Mouse (Mus musculus): ENCODE measurements around the gene Esrra.
"Not testable (repeated sequence)": the region's sequence is repeated elsewhere in the genome, so short reads cannot be mapped to it uniquely, and the experiment has no call there.

The Esrra gene

DNA sequence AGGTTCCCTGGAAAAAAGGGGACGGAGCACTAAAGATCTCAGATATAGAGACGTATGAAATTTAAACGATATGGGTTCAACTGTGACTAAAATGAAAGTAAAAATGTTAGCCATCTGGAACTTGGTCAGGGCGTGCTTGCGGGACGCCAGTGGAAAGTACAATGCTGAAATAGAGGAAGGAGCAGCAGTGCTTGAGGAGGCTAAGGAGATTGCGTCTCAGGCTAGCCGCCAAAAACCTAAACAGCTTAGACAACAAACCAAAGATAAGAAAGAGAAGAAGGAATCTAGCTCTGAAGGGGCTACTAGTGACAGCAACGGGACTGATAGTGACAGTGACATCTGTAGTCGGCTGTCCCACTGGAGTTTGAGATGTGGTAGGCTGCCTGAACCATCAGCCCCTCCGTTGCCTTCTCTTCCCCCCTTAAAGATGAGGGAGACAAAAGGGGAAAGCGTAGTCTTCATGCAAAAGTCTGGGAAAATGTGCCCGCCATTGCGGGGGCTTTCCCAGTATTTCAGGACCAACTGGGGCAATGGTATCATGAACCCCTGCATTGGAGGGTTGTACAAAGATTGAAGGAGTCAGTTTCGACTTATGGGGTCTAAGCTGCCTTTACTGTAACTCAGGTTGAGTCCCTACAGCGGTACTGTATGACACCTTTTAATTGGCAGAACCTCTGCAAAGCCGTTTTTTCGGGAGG is 25.9 kb downstream of the Esrra start:
- not testable (repeated sequence) for DNase-seq

DNA sequence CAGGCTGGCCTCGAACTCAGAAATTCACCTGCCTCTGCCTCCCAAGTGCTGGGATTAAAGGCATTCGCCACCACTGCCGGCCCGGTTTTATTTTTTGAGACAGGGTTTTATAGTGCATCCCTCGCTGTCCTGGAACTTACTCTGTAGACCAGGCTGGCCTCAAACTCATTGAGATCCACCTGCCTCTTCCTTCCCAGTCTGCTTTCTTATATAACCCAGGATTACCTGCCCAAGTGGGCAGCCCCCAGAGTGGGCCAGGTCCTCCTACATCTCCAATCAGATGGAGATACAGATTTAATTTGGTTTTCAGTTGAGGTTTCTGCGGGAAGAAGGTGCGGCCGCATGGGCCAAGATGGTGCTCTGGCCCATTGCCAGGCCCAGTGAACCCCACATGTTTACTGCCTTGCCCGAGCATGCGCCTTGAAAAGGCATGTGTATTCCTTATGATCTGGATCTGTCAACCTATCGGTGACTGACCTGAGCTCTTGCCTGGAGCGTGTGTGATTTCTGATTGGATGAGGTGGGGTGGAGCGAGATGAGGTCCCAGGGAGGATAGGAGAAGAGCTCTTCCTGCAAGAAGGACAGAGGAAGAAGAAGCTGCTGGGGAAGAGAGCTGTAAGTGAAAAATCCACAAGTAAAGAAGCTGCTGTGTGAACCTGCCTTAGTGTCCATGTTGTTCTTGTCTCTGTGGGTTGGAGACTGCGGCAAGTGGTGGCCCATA is 27.7 kb downstream of the Esrra start:
- no peak for DNase-seq

DNA sequence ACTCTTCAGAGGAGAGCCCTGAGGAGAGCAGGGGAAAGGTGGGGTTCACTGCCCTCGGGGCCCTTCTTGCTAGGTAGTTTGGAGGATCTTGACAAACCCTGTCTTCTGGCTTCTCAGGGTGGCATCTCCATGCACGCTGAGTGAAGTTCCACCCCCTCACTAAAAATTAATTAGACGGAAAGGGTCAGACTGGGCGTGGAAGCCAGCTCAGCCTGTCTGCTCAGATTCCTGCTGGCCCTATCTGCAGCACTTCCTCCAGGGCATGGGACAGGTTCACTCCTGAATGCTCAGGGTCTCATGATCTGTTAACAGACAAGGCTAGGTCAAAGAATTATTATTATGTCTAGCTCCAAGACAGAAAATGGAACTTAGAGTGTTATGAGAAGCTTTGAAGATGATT is 29.1 kb downstream of the Esrra start:
- DNase-seq: no peak

DNA sequence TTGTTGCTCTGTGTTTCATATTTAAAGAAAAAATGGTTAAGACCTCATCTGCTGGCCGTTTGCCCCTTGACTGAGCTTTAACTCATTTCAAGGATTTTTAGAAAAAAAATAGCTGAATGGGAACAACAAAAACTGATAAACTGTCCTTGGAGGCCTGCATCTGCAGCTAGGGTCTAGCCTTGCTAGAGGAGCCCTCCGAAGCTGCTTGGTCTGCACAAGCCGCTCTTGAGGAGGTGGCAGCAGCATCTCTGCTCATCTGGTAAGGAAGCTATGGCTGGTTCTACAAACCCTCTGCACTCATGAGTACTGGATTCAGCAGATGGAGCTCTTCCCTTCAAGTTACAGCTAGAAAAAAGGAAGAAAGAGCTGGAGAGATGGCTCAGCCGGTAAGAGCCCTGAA is 43.6 kb downstream of the Esrra start:
- DNase-seq: no peak

DNA sequence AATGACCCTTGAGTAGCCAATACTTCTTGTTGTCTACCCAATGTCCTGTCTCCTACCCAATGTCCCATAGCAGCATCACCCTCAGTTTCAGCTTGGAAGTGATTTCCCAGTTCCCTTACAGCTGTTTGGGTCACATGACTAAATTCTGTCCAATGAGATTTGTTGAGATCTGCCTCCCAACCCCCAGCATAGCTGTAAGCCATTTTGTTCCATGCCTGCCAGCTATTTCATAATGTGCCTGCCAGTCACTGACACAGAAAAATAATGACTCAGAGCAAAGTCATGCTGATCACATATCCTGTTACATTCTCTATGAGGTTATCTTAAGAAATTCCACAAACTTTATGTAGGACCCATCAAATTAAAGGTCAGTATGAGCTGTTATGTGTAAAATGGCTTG is 44.8 kb downstream of the Esrra start:
- no peak for DNase-seq

- no peak for DNase-seq
These were observed 45.8 kb downstream of the Esrra start for GRCm38 (mm10) chr19:6875834-6876233.

DNA sequence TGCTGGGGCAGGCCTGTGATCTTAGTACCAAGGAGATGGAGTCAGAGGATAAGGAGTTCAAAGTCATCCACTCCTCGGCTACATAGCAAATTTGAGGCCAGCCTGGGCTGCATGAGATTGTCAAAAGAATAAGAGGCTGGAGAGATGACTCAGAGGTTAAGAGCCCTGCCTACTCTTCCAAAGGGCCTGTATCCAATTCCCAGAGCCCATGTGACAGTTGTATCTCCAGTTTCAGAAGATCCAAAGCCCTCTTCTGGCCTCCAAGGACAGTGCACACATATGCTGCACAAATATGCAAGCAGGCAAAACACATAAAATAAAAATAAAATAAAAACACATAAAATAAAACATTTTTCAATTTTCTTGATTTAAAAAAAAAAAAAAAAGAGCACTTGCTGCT is 47.4 kb downstream of the Esrra start:
- no peak for DNase-seq

DNA sequence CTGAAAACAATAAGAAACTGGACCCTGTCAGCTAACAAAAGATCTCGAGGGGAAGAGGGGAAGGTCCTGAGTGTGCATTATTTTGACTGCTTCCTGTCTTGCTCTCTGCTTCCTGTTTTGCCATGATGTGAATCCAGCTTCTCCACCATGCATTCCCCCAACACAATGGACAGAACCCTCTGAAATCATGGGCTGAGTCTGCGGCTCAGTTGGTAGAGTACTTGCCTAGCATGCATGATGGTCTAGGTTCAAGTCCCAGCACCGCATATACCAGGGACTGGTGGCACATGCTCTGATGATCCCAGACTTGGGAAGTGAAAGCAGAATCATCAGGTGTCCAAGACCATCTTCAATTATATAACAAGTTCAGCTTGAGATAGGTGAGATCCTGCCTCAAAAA is 48.9 kb downstream of the Esrra start:
- DNase-seq: no peak

- DNase-seq: no peak
These were observed 49.9 kb downstream of the Esrra start for GRCm38 (mm10) chr19:6871574-6872271.

- DNase-seq: no peak
These were observed 52.3 kb downstream of the Esrra start for GRCm38 (mm10) chr19:6869355-6869754.

DNA sequence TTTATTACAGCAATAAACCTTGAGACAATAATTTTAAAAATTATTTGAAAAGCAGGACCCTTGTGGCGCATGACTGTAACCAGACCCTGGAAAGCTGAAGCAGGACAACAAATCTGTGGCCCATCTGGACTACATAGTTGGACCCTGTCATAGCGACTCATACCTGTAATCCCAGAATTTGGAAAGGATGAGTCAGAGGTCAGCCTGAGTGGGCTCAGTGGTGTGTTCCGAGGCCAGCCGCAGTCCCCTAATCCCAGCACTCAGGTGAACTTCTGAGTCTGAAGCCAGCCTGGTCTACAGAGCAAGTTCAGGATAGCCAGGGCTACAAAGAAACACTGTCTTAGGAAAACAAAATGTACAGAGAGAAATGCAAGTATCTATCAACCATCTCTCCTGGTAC is 60.2 kb downstream of the Esrra start:
- DNase-seq: no peak

All from cerebellum, adult 11 months (tissue).